Mouse (Mus musculus) T-helper 17 cell (primary cell): ENCODE results near the gene 2310011J03Rik.

Experiments used
- in situ Hi-C, 2 experiments: fragments of 300-600 bp; cut with MboI, MseI; formaldehyde crosslinking; loops; 1 replicate in 1 of 2; 2 replicates in 1 of 2; pipeline ENCODE4 v1.15.1; 2025; ENCODE audit warnings: high pct_unique_total_duplicates in 2 of 2

The 2310011J03Rik gene

DNA sequence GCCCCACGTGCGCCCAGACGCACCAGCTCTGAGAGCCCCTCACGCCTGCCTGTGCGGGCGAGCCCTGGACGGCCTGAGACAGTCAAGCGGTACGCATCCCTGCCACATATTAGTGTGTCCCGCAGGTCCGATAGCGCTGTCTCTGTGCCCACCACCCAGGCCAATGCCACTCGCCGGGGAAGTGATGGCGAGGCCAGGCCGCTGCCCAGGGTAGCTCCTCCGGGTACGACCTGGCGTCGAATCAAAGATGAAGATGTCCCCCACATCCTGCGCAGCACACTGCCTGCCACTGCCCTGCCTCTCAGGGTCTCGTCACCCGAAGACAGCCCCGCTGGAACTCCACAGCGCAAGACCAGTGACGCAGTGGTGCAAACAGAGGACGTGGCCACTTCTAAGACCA lies 5.0 kb downstream of the 2310011J03Rik start:
- in situ Hi-C loops = no loop called here

DNA sequence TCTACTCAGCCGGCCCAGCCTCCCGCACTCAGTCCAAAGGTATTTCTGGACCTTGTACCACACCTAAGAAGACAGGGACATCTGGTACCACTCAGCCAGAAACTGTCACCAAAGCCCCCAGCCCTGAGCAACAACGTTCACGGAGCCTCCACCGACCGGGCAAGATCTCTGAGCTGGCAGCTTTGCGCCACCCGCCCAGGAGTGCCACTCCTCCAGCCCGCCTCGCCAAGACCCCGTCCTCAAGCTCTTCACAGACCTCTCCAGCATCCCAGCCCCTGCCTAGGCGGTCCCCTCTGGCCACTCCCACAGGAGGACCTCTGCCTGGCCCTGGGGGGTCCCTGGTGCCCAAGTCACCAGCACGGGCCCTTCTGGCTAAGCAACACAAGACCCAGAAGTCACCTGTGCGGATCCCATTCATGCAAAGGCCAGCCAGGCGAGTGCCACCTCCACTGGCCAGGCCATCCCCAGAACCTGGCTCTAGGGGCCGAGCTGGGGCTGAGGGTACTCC lies 5.8 kb downstream of the 2310011J03Rik start:
- in situ Hi-C loops = no loop called here

DNA sequence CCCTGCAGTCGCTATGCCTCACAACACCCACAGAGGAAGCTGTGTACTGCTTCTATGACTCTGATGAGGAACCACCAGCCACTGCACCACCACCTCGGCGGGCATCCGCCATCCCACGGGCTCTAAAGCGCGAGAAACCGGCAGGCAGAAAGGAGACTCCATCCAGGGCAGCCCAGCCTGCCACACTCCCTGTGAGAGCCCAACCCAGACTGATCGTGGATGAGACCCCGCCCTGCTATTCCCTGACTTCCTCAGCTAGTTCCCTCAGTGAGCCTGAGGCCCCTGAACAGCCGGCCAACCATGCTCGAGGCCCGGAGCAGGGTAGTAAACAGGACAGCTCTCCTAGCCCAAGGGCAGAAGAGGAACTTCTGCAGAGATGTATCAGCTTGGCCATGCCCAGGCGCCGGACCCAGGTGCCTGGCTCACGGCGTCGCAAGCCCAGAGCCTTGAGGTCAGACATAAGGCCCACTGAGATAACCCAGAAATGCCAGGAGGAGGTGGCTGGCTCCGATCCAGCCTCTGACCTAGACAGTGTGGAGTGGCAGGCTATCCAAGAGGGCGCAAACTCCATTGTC lies 6.6 kb downstream of the 2310011J03Rik start:
- in situ Hi-C loops = no loop called here

DNA sequence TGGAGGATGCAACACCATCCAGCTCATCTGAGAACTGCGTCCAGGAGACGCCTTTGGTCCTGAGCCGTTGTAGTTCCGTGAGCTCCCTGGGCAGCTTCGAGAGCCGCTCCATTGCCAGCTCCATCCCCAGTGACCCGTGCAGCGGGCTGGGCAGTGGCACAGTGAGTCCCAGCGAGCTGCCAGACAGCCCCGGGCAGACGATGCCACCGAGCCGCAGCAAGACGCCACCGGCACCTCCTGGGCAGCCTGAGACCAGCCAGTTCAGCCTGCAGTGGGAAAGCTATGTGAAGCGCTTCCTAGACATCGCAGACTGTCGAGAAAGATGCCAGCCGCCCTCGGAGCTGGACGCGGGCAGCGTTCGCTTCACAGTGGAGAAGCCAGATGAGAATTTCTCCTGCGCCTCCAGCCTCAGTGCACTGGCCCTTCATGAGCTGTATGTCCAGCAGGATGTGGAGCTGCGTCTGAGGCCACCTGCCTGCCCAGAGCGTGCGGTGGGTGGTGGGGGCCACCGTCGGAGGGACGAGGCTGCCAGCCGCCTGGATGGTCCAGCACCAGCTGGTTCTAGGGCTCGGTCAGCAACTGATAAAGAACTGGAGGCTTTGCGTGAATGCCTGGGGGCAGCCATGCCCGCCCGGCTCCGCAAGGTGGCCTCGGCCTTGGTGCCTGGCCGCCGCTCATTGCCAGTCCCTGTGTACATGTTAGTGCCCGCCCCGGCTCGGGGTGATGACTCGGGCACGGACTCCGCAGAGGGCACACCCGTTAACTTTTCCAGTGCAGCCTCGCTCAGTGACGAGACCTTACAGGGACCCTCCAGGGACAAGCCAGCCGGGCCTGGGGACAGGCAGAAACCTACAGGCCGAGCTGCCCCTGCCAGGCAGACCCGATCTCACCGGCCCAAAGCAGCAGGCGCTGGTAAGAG lies 7.5 kb downstream of the 2310011J03Rik start:
- in situ Hi-C loops = no loop called here

DNA sequence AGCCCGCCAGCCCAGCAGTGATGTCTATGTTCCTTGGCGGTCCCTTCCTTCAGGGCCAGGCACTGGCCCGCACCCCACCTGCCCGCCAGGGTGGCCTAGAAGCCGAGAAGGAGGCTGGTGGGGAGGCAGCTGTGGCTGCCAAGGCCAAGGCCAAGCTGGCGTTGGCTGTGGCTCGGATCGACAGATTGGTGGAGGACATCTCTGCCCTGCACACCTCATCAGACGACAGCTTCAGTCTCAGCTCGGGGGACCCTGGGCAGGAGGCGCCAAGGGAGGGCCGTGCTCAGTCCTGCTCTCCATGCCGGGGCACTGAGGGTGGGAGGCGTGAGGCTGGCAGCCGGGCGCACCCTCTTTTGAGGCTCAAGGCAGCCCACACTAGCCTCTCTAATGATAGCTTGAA lies 8.8 kb downstream of the 2310011J03Rik start:
- in situ Hi-C loops = no loop called here

DNA sequence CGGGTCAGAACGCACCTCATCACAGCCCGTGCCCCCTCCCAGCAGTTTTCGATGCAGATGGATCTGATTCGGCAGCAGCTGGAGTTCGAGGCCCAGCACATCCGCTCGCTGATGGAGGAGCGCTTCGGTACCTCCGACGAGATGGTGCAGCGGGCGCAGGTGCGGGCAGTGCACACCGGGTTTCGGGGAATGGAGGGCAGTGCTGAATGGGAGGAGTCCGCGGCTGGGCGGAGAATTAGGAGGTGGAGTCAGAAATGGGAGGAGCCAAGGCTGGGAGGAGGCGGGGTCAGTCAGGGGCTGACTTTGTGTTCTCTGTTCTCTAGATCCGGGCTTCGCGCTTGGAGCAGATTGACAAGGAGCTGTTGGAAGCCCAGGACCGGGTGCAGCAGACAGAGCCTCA lies 15.5 kb downstream of the 2310011J03Rik start:
- in situ Hi-C loops = no loop called here

DNA sequence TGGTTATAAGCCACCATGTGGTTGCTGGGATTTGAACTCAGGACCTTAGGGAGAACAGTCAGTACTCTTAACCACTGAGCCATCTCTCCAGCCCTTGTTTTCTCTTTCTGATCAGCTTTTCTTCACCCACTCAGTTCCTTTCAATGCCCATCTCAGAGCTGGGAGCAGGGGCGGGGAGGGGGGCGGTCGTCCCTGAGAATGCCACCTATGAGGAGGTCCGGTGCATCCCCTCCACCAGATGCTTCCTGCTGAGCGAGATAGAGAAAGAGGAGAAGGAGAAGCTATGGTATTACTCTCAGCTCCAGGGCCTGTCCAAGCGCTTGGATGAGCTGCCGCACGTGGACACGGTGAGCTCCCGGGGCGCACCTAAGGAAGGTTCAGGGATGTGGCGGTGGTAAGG lies 15.9 kb downstream of the 2310011J03Rik start:
- in situ Hi-C loops = no loop called here

DNA sequence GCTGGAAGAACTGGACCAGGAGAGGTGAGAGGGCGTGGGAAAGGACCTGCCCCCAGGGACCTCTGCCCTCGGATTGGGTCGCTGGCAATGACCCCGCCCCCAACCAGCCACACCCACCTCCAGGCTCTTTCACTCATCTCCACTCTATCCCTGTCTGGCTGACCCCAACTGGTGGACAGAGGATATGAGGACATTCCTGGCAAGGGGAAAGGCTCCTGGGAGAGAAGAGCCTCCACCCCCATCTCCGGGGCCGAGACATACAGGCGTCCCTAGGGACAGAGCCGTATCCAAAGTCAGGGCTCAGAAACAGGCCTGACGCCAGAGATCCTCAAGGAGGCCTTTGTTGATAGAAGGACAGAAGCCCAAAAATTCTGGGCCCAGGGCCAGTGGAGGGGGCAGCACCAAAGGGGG lies 17.9 kb downstream of the 2310011J03Rik start:
- in situ Hi-C loops = no loop called here

DNA sequence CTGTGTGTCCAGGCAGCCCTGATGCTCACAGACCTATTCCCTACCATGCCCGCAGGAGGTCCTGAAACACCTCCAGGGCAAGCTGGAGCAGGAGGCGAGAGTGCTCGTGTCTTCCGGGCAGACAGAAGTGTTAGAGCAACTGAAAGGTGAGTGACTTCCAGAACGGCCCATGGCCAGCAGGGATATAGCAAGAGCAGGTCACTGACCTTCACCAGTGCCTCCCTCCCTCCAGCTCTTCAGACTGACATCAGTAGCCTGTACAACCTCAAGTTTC lies 18.3 kb downstream of the 2310011J03Rik start:
- in situ Hi-C loops = no loop called here

DNA sequence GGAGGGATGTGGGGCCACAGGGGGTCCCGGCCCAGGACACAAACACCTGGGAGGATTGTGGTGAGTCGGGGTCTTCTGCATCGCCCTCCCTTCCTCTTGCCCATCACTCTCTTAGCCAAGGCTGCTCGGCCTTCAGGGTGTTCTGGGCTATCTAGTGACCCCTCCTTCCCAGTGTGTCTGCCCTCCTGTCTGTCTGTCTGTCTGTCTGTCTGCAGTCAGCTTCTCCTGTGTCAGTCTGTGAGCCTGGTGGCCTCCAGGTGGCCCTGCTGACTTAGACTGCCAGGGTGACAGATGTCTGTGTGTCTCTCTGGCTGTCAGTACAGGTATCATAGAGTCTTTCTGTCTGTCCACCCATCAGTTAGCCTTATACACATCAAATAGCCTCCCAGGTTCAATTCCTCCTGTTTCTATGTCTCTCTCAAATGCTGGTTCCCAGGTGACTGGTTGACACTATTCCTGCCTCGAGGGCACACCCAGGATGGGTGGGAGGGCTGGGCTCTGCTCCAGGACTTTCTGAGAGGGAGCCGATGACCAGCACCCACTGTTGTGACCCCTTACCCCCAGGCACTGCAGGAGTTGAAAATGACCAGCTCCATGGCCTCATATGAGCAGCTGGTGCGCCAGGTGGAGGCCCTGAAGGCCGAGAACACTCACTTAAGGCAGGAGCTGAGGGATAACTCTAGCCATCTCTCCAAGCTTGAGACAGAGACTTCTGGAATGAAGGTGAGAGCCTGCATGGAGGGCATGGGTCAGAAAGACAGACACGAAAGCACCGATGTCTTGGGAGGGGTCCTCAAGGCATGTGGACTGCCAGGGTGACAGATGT lies 18.9 kb downstream of the 2310011J03Rik start:
- in situ Hi-C loops = no loop called here

DNA sequence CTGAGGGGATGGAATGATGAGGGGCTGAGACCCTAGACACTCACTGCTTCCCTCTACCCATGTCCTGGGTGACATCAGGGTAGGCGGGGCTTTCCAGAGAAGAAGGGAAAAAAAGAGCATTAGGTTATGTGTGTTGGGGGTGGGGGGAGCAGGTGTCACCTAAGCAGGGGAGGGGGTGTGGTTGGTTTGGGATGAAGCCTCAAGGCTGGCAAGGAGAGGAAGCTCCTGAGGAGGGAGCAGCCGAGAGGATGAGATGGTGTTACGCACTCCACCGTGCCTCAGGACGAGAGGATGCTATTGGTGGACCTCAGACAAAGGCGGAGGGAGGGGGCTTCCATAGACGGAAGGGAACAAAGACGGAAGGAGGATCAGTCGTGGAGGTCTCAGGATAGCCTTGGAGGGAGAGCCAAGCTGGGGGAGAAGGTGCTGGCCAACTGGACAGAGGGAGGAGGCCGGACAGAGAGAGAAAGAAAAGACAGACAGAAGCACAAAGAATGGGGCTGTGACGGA lies 19.6 kb downstream of the 2310011J03Rik start:
- in situ Hi-C loops = no loop called here

DNA sequence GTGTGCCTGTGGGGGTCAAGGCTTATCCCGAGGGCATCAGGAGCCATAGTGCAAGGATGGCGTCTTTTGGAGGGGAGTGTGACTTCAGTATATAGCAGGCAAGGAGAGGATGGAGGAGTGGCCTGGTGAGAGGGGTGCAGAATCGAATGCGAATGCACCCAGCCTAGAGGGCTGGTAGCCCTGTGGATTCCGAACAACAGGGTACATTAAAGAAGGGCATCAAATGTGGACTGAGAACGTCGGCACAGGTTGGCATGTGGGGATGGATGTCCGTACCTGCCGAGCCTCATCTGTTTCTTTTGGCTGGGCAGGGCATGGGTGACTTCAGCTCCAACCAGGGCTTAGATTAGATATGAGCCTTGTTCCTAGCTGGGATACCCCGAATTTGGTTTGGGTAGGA lies 20.5 kb downstream of the 2310011J03Rik start:
- in situ Hi-C loops = no loop called here

DNA sequence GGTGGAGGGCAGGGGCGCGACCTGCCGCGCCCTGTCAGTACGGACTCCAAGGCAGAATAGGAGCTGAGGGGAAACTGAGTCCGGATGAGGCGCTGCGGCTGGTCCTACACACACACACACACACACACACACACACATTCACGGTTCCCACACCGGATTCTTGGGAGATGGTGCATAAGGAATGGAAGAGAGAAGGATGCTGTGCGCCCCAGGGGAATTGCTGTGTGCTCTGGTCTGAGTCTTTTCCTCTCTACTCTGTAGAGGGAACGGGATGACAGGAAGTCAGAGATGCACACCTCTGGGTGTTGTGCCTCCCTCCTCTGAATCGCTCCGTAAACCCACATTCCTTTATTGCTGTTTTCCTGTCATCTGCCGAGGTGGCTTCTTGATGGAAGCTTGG lies 21.0 kb downstream of the 2310011J03Rik start:
- in situ Hi-C loops = no loop called here

DNA sequence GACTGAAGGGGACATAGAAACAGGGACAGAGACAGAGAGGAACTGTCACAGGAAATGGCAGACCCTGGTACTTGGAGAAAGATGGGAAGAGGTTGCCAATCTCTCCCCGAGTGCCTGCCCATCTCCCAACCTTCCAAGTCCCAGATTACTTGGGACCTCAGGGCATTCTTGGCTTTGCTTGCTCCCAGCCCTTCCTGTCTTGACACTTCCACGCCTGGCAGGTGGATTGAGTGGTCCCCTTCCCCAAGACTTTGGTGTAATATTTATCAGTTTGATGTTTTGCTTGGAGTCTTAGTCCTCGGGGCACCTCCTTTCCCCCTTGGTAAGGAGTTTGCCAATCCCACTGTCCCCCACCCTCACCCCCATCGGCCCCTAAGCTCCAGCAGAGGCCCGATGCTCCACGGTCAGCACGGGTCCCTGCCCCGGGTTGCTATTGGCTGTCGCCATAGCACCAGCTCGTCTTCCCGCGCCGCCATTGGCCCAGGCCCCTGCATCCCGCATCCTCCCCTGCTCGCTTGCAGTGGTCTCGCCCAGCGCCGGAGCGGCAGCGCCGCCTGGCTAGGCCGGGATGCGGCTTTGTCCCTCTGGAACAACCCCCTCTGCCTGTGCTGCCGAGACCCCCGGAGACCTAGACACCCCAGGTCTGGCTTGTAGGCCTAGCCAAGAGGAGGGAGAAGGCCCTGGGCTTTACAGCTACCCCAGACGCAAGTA lies 21.6 kb downstream of the 2310011J03Rik start:
- in situ Hi-C loops = no loop called here

DNA sequence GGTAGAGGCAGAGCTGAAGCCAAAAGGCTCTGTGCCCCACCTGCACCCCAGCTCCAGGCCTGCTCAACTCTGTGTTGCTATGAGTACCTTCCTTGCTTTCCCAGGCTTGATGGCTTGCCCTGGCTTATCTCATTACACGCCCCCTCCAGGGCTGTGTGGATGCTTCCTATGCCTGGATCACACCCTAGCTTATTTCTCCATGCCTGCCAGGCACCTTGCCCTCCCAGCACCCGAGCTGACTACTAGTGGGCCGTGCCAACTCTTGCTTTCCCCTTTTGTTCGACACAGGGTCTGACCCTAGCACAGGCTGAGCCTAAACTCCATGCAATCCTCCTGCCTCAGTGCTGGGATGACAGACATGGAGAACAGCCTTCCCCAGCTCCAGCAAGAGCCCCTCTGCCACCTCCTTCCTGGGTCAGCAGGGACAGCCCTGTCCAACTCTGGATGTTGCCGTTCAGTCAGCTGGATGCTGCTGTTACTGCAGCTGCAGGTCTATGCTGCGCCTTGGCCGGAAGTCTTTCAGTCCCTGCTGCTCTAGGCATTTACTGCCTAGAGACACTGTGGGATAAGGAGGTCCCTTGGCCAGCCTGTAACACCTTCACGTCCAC lies 22.7 kb downstream of the 2310011J03Rik start:
- in situ Hi-C loops = no loop called here

DNA sequence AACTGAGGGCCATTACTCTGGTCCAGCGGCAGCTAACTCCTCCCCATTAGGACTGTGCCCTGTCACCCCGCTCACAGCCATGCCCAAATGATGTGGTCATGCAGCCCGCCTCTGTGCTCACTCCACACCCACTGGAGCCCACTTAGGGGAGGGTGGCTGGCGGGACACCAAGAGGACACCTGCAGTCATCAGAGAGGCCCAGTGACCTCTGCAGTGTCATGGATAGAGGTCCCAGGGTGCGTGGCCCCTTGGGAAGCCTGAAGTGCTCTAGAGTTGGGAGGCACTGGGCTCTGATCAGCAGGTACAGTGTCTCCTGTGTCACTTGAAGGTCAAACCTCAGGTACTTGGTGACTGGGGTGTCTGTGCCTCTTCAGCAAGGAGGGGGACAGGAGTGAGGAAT lies 23.5 kb downstream of the 2310011J03Rik start:
- in situ Hi-C loops = no loop called here

DNA sequence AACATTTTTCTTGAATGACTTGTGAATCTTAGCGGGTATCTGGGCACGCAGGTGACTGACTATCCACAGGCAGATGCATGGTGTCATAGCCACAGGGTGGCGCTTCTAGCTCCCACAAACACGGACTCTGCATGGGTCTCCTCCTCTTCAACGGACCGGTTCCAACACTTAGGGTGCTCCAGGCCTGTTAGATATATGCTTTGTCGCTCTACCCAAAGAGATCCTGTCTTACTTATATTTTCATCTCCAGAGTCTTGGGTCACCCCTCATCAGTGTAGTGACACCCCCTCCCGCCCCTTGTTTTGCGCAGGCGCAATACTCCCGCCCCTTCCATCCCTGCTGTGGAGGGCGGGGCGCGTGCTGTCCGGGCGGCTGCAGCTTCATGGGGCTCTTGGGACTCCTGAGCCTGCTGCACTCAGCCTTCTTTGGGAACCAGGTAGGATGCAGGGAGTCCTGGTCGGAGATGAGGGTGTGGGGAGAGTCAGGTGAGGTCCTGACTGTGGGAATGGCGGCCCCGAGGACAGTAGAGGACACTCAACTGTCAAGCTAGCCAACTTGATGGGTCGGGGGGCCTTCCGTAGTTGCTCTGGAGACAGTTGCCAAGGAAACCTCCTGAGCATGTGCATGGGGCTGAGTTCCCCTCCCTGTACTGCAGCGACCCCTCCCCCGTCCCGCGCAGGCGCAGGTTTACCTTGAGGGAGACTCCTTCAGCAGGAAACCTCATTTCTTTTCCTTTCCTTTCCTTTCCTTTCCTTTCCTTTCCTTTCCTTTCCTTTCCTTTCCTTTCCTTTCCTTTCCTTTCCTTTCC lies 24.5 kb downstream of the 2310011J03Rik start, which contains the start of gene Apc2:
TSS of gene Apc2 (plus strand) at position 360 of the 808 bp plus-strand sequence.
- in situ Hi-C loops = no loop called here

DNA sequence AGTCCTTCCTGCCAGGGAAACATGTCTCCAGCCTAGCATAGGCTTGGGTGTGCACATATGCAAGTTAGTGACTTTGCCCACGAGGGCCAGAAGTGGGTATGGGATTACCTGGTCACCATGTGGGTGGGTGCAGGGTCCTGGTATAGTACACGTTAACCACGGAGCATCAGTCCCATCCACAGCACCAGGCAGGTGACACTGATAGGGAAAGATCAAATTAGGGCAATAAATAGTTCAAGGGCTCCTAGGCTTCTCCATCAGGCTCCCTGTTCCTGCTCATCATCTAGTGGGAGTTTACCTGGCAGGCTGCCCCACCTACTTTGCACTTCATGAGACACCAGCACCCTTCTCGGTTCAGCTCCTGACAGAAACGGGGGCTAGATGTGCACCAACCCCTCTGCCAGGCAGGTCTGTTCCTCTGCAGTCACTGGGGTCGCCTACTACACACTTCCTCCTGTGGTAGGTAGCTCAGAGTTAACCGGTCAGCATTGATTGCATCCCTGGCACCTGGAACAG lies 25.5 kb downstream of the 2310011J03Rik start:
- in situ Hi-C loops = no loop called here

DNA sequence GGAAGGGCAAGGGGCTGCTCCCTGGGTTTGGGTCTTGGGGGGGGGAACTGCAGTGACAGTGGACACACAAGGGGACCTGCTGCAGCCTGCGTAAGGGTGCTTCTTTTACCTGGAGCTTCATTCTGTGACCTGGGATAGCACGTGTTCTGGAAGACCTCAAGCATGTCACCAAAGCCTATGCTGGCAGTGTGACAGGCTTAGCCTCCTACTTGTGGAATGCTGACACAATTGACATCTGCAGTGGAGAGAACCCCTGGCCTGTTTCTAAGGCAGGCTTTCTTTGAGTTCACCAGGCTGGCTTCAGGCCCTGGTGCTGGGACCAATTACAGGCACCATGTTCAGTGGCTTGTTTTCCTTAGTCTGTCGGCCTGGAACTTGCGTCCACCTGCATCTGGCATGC lies 26.0 kb downstream of the 2310011J03Rik start:
- in situ Hi-C loops = no loop called here

DNA sequence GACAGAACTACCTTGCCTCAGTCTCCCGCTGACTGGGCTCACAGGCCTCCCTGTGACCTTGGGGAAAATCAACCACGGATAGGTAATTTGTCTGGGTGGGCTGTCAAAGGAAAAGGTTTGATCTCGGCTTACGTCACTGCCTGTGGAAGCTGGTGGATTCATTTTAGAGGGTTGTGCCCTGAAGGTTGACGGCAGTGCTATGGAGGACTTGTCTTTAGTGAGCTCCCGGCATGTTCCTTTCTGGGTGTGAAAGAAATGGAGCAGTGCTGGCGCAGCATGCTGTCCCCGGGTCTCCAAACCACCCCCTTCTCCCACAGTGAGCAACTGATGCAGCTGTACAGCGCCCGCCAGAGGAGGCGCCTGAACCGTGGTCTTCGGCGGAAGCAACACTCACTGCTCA lies 27.0 kb downstream of the 2310011J03Rik start:
- in situ Hi-C loops = no loop called here
